Mouse (Mus musculus): ENCODE measurements around the gene Adgra1.

Gene Adgra1

DNA sequence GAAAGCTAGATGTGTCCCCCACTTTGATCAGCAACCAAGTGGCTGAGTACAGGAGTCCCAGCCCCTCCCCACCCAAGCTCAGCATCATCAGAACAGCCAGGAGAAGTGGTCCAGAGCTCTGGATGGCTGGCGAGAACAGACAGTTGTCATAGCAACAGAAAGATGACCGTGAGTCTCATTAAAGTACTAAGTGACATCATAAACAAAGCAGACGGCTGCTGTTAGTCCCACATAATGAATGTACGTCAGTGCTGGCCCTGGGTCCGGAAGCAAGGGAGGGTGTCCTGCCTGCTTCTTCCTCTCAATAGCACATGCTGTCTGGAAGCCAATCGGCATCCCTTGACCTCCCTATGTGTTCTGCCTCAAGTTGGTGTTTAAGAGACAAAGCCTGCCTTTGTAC is 16.2 kb downstream of the Adgra1 start:
- in situ Hi-C loops (cut with MboI, MseI): no loop called here

DNA sequence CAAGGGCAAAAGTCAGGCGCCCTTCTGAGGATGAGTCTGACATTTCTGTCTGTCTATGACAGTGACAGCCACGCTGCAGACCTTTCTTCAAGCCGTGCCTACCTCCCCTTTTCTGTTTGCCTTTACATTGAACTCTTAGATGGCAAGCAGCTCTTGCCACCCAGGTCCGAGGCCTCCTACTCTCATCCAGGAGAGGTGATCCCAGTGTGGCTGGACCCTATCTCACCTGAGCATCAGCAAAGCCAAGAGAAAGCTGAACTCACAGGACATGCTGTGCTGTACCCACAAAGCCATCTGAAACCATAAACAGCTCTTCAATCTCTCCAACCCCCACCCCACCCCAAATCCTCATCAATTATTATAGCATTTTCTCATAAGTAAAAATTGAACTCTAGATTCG is 16.7 kb downstream of the Adgra1 start:
- in situ Hi-C loops (cut with MboI, MseI): no loop called here

DNA sequence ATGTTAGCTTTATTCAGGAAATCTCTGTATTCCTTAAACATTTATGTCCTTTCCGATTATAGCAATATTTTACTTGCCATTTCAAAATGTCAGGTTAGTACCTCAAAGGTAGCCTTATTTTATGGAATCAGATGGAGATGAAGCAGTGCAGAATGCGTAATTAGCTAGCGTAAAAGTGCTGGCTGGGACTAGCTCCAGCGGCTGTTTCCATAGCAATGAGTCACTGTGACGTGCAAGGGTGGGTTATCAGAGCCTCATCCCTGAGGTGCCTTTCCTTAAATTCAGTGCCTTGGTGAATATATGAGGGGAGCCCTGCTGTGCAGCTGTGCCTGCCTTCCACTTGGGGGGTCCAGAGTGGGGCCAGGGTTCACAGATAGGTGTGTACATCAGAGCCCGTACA is 17.1 kb downstream of the Adgra1 start:
- in situ Hi-C loops (cut with MboI, MseI): no loop called here

DNA sequence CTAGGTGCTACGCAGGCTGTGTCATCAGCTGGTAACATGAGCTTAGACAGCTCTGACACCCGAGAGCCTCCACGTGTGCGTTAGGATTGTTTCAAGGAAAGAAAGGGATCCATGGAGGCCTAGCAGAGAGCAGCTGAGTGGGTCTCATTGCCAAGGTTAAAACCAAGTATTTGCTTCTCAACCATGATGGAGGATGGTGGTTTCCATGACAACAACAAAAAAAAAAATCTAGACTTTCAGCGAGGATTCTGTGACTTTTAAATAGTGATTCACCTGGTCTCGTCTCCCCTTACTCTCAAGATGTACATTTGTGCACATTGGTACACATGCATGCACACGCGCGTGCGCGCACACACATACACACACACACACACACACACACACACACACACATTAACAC is 21.3 kb downstream of the Adgra1 start:
- in situ Hi-C loops (cut with MboI, MseI): no loop called here

DNA sequence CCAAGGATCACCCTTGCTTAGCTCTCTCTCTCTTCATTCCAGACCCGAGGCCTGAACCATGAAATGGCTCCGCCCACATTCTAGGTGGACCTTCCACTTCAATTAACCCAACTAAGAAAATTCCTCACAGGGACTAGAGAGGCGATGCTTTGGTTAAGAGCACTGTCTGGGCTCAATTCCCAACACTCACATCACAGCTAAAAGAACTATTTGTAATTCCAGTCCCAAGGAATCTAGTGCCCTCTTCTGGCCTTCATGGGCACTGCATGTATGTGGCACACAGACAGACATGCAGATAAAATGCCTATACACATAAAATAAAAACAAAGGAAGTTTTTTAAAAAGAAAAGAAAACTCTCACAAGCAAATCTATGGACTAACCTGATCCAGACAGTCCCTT is 27.4 kb downstream of the Adgra1 start:
- in situ Hi-C loops (cut with MboI, MseI): loop anchor here (5.0 kb wide), 1 partner anchor 159 kb away; no protein-coding TSS in a partner anchor

DNA sequence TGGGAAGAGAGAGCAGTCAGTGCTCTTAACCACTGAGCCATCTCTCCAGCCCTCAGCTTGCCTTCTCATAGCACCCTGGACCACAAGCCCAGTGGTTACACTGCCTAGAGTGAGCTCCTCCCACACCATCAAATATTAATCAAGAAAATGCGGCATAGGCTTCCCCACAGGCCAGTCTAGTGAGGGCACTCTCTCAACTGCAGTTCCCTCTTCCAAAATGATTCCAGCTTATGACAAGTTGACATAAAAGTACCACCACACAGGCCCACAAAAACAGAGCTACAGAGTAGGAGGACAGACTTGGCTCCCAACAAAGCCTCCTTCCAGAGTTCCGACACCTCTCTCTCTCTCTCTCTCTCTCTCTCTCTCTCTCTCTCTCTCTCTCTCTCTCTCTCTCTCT is 29.1 kb downstream of the Adgra1 start:
- in situ Hi-C loops (cut with MboI, MseI): loop anchor here (5.0 kb wide), 1 partner anchor 161 kb away; no protein-coding TSS in a partner anchor

DNA sequence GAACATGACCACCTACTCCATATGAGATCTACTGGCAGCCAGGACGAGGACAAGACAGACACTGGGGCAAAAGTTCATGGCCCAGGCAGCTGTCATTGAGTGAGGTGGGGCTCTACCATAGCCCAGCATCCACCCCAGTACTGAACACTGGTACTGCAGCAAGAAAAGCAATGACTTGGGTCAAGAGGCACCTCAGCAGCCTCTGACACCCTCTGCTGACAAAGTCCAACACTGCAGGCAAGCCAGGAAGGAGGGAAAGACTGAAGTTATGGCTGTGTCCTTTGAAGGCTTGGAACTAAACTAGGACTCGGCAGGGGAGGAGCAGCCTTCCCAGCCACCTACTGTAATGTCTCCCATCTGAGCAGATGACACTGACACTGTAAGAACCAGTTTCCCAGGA is 30.3 kb downstream of the Adgra1 start:
- in situ Hi-C loops (cut with MboI, MseI): loop anchor here (5.0 kb wide), 1 partner anchor 162 kb away; no protein-coding TSS in a partner anchor

DNA sequence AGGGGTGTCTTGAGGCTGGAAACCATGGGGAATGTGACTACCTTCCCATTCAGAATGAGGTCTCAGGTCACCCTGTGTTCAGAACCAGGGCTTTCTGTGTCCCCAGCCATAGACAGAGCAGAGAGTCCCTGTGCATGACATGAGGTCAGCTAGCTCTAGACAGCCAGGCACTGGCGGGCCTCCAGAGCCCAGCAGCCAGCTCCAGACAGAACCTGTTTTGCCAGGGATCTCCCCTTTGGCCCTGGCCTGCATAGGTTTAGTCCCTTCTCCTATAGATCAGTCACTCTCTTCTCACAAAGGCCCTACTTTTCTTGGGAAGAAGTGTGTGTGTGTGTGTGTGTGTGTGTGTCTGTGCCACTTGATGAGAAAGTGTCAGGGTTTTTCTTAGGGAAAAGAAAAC is 30.9 kb downstream of the Adgra1 start:
- in situ Hi-C loops (cut with MboI, MseI): loop anchor here (5.0 kb wide), 1 partner anchor 163 kb away; no protein-coding TSS in a partner anchor

DNA sequence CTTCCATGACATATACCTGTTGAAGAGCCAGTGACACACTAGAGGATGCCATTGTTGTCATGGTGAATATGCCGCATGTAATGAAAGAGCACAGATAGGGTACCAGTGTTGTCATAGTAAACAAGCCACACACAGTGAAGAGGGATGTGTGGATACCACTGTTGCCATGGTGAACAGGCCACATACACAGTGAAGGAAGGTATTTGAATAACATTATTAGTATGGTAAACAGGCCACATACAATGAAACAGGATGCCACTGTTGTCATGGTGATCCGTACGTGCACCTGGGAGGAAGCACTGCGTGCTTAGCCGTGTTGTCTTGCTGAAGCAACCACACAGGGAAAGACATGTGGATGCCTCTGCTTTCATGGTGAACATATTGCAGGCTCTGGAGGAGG is 37.0 kb downstream of the Adgra1 start:
- in situ Hi-C loops (cut with MboI, MseI): no loop called here

DNA sequence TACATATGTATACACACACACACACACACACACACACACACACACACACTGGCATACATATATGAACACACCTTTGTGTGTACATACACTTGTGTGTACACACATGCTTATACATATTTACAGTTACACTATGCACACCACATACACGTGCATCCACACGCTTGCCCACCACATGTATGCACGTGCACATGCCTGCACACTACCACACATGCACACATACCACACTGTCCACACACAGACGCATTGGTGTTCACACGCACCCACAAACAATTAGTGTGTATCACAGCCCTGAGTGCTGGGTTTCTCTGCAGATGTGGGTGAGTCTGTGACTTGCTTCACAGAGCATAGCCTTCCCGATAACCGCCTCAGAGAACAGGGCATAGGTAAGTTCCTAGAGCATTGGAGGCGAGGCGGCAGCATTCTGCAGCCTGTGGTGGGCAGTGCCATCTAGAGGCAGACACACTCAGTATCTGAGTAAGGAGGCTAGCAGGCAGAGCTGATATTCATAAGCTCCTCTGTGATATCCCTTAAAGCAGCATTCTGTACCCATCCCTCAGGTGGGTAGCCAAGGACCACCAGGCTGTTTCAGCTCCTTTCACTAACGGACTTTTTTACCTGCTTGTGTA is 43.3 kb downstream of the Adgra1 start:
- in situ Hi-C loops (cut with MboI, MseI): no loop called here

DNA sequence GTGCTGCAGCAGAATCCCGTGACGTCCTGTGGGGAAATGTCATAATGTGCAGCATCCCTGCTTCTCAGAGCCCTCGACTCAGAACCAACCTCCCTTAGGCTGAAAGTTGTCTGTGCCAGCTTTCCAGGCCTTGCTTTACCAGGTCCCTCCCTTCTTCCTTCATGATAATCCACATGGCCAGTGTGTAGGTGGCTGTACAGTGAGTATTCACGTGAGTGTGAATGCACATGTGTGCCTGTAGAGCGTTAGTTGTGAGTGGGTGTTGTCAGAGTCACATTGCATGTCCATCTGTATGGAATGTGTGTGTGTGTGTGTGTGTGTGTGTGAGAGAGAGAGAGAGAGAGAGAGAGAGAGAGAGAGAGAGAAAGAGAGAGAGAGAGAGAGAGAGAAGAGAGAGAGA is 44.1 kb downstream of the Adgra1 start:
- in situ Hi-C loops (cut with MboI, MseI): no loop called here

DNA sequence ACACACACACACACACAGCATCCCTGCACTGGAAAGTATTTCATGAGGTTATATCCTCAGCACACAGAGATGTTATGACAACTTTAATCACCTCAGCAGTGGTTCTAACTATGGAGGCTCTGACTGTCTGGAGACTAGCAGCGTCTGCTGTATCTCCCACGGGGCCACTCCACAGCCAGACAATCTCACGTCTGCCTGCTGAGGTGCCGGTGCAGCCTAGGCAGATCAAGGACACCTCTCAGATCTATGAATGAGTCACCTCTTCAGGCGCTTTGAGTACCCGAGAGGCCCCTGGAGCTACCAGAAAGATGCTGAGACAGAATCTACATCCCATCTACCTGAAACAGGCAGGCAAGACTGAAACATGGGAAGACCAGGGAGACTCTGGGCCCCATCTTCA is 44.6 kb downstream of the Adgra1 start:
- in situ Hi-C loops (cut with MboI, MseI): no loop called here

DNA sequence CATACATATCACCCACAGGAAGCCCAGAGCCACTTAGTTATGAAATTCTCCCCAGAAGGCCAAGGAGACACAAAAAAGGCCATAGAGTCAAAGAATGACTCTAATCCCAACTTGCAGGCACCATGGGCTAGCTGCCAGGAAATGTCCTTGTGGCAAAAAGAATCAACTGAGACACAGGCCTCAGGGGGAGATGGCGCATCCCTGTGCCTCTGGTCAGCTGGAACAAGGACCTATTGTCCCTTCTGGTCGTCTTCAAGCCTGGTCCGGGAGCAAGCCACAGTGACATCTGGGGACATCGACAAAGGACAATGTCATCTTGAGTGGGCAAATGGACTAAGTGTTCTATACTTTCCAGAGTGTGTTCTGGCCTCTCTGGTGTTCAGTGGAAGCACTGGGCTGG is 49.6 kb downstream of the Adgra1 start:
- in situ Hi-C loops (cut with MboI, MseI): no loop called here

DNA sequence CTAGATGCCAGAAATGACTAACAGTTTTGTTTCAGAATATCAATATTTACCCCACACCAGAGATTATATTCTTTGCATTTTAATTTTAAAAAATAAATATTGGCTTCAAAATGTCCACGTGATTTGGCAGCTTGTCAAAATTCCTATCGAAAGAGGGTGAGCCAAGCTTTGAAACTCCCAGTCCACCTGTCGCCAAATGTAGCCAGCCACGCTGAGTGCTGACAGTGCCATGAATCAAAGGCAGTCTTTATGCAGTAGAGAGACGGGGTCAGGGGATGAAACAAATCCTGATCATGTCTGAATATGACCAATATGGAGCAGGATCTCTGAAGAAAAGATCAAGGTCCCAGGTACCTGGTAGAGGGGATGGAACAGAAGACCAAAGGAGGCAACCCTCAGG is 57.8 kb downstream of the Adgra1 start:
- in situ Hi-C loops (cut with MboI, MseI): no loop called here

DNA sequence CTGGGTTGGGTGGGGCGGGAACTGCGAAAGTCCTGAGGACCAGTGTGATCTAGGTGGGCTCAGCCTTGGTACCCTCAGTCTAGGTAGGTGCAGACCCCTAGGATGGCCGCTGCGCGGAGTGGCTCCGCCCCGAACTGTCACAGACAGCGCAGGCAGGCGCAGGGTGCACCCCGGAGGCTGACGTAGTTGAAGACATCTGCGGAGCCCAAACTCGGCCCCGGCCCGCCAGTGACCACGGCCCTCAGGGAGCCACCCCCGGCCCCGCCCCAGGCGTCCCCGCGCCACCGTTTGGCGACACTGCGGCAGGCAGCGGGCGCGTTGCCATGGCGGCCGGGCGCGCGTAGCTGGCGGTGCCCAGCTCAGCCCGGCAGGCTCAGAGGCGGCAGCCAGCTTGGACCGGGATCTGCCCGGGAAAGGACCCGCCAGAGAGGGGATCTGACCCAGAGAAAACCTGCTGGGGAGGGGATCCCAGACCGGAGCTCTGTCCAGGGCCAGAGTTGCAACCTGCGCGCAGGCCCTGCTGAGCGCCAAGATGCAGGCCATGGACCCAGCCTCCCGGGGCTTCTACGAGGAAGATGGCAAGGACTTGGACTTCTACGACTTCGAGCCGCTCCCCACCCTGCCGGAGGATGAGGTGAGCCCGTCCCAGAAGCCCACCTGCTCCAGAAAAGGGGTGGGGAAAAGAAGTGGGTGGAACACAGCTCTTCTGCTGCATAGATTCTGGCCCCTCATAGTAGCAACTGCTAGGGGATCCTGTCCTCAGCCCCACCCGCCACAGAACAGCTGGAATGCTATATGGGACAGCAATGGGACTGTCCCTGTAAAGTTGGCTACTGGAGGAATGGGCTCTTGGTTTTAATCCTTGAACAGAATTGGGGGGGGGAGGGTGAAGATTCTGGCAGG is 60.9 kb downstream of the Adgra1 start, which contains the start of gene Kndc1:
TSS of gene Kndc1 (plus strand) at position 42 of the 903 bp plus-strand sequence.
- in situ Hi-C loops (cut with MboI, MseI): no loop called here

DNA sequence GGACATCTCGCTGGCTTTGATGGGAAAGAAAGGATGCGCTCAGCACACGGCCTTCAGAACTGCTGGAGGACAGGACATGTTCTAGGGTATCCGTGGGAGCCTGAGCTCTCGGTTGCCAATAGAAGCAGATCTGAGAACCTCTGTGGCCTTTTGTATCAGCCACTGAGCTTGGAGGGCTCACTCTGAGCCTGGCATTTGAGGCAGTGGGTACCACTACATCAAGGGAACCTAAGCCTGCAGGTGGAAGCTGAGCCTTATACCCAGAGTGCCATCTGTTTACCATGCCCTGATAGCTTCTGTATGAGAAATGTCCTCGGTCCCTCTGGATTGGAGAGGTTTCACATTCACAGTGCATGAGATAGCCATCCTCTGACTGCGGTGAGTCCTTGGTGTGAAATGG is 62.3 kb downstream of the Adgra1 start:
- in situ Hi-C loops (cut with MboI, MseI): no loop called here

DNA sequence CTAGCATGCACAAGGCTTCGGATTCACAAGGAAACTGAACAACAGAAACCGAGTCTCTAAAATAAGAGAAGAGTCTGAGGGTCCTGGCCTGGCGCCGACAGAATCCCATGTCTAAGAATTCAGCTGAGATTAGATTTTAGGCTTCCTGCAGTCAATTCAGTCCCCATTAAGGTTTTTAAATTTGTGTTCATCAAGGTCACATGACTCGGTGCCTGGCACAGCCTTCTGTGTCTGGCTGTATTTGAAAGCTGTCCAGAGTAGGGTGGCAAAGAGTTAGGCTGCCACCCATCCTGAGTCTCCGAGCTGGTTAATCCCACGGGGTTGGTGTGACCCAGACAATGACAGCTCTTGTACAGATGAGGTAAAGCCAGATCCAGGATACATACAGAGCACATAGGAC is 62.8 kb downstream of the Adgra1 start:
- in situ Hi-C loops (cut with MboI, MseI): no loop called here

DNA sequence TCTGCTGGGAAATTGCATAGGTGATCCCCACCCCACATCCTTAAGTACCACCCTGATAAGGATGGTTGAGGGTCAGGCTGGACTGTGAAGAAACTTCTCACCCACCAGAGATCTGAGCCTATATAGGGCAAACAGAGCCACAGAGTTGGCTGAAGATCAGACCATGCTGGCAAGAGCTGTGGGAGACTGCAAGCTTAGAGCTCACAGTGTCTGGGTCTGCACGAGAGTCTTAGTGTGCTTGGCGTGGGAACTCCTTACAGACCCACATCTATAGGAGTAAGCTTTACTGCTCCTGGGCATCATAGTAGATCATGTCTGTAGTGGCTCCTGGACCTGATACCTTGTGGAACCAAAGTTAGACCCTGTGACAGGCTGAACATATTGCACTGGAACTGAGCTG is 64.6 kb downstream of the Adgra1 start:
- in situ Hi-C loops (cut with MboI, MseI): no loop called here

DNA sequence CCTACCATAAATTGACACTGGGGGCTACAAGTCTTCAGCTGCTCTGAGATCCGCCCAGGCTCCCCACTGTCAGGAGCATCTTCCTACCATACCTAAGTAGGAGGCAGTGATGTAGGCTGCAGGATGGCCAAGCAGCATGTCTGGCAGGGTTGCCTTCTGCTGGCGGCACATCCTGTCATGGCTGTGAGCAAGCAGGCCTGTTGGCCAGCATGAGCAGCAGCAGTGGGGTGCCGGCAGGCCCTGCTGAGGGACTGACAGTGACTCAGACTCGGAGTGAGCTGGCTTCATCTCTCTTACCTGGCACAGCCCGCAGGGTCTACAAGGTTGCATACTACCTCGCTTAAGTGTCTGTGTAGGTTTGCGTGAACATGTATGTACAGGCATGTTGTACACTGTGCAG is 65.5 kb downstream of the Adgra1 start:
- in situ Hi-C loops (cut with MboI, MseI): no loop called here

DNA sequence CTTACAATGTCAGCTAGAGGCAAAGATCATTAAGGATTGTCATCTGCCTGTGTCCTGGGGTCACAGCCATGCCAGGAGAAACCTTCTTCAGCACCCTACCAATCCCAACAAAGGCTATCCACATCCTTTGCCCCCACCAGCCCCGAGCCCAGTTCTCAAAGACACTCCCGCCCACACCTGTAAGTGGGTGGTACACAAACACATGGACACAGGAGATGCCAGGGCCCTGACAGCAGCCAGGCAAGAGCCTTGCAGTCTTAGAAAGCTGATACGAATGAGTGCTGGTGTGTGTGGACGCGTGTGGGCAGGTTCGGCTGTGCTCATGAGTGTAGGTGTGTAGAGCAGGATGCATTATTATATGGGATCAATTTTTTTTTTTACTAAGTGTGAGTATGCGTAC is 66.5 kb downstream of the Adgra1 start:
- in situ Hi-C loops (cut with MboI, MseI): no loop called here

DNA sequence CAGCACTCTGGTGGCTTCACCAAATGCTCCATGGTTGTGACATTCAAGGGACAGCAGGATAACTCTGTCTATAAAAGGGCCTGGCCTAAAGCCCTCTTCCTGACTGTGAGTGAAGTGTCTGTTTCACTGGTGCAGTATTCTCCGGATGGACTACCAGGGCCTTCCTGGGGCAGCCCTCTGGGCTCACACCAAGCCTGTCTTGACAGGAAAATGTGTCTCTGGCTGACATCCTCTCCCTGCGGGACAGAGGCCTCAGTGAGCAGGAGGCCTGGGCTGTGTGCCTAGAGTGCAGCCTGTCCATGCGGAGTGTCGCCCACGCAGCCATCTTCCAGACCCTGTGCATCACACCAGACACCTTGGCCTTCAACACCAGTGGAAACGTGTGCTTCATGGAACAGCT is 66.9 kb downstream of the Adgra1 start:
- in situ Hi-C loops (cut with MboI, MseI): no loop called here

DNA sequence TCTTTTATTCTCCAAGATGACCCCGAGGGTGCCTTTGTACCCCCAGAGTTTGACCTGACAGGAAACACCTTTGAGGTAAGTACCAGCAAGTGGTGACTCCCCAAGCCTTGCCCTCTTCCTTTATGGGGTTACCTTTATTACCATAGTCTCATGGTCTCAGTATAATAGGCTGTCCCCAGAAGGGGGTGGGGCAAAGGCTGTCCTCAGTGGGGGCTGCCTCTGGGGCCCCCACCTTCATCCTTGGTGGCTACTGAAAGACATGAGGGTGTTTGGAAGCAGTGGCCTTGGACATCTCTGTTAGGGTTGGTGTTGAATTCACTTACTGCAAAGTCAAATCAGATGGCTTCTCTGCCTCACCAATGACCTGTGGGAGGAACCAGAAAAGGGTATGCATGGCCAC is 68.0 kb downstream of the Adgra1 start:
- in situ Hi-C loops (cut with MboI, MseI): no loop called here

DNA sequence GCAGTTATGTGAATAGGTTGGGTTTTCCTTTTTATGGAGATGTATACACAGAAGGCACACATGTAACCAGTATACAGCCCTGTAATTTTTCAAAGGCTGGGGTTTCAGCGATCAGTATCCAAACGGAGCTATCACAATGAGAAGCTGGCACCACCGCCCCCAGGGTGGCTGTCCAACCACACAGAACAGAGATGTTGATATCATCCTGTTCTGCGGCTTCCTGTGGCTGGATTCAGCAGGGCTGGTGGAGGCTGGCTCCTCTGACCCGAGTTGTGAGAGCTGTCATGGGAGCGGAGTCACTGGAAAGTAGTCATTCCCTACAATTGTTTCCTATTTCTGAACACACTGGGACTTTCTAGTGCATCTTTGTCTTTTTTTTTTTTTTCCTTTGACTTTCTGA is 71.3 kb downstream of the Adgra1 start:
- in situ Hi-C loops (cut with MboI, MseI): loop anchor here (5.0 kb wide), 2 partner anchors 92 to 157 kb away; no protein-coding TSS in a partner anchor

Data from T-helper 17 cell (primary cell).